9 mouse cellular contexts compared by ENCODE assay signal in the genomic region with DNA sequence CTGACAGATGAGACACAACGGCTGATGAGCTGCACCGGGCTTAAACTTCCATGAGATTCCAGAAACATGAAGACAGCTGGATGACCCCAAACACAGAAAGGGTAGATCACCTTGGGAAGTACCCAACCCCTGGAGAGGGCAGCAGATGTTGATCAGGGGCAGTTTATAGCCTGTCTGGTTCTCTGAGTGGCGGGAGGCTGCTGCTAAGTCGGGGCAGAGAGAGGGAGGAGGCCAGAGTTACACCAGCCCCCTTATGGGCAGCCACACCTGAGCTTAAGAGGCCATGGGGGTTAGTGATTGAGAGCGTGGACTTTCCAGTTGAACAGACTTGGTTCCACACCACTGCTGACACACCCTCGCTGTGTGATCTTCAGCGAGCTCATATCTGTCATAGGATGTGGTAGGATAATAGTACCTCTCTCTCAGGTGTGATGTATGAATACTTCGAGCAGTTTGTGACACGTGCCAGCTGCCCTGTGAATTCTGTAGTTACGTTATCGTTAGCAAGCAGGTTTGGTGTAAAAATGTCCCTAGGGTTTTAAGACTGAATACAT. TPM values are rescaled to one million over a fixed set of nuclear protein-coding genes. Genes with fewer than 3 reads are reported as not detected.
A peak's percentile ranks its signal among the peaks of the same experiment; 100 is the strongest.
DNase-seq lines count a peak whose midpoint lies in the region; ATAC-seq lines count a peak whose summit lies in the region.
"Had no signal": no experiment of that assay in that cellular context is flagged by ENCODE, and none has a peak within 500 bp of the region (broad histone marks: within the 10 kb centered on the region; RNA-seq: fewer than 3 reads in every experiment).

No protein-coding gene starts in this region.

- peaks cover 18% of the 10 kb centered on the region for H3K27me3 ChIP-seq in megakaryocyte, embryonic 14.5 days (replicated peaks)
- peaks cover 4% of the 10 kb centered on the region for H3K27me3 ChIP-seq in liver, embryonic 12.5 days (replicated peaks)
- H3K27me3 ChIP-seq in stomach, embryonic 16.5 days (ENCODE audit: control insufficient read depth, insufficient read depth, low read length), result no peaks in the 10 kb centered on the region

- peaks cover 73% of the 10 kb centered on the region for H3K4me1 ChIP-seq in megakaryocyte, embryonic 14.5 days
- H3K4me1 ChIP-seq in liver, embryonic 12.5 days, result peaks cover 30% of the 10 kb centered on the region
- peaks cover 10% of the 10 kb centered on the region; the same call in 1 of the 2 replicates for H3K4me1 ChIP-seq in stomach, embryonic 16.5 days (ENCODE audit: control insufficient read depth, insufficient read depth, low read length)

- peak overlapping the region; percentile 82 for H3K9ac ChIP-seq in liver, embryonic 12.5 days
- H3K9ac ChIP-seq in stomach, embryonic 16.5 days (ENCODE audit: low read length), result peak overlapping the region; percentile 80

- H3K27ac ChIP-seq in liver, embryonic 12.5 days, result no peak overlapping the region; the same call in 1 of the 2 replicates
- peak overlapping the region; percentile 62; the same call in 1 of the 2 replicates for H3K27ac ChIP-seq in stomach, embryonic 16.5 days (ENCODE audit: low read length)

- no peaks in the 10 kb centered on the region for H3K9me3 ChIP-seq in megakaryocyte, embryonic 14.5 days
- H3K9me3 ChIP-seq in liver, embryonic 12.5 days (replicated peaks), result no peaks in the 10 kb centered on the region
- H3K9me3 ChIP-seq in stomach, embryonic 16.5 days (replicated peaks; ENCODE audit: control insufficient read depth, low read length), result no peaks in the 10 kb centered on the region

- 63% methylated on average over 11 of the region's 11 CpGs for WGBS in liver, embryonic 12.5 days (ENCODE audit: insufficient replicate concordance)
- 53% methylated on average over 11 of the region's 11 CpGs for WGBS in stomach, embryonic 16.5 days

- ATAC-seq in megakaryocyte, adult 5-6 weeks (ENCODE audit: poor library complexity, severe bottlenecking), result no peak
- no peak for ATAC-seq in liver, embryonic 12.5 days
- ATAC-seq in stomach, embryonic 16.5 days (ENCODE audit: insufficient read depth, low FRiP score), result no peak

- DNase-seq in cerebellum, adult 9-11 months, result peak; percentile 59
- DNase-seq in cerebellum, postnatal 4 days (ENCODE audit: low spot score in 2 of 2), result no peak
- DNase-seq in c-Kit-positive CD71-positive TER-119-positive erythroid progenitor cells, embryonic 14.5 days (ENCODE audit: low spot score), result no peak
- no peak for DNase-seq in thymus, postnatal 10 days (ENCODE audit: low spot score in 2 of 2)
- DNase-seq: retina, postnatal 1 day had no signal

- H3K4me3 ChIP-seq in megakaryocyte, embryonic 14.5 days (replicated peaks), result peak overlapping the region; percentile 96
- peak overlapping the region; percentile 85 for H3K4me3 ChIP-seq in liver, embryonic 12.5 days
- peak overlapping the region; percentile 78 for H3K4me3 ChIP-seq in stomach, embryonic 16.5 days (replicated peaks; ENCODE audit: low read length)

- peak overlapping the region; percentile 99 for H3K4me2 ChIP-seq in liver, embryonic 12.5 days
- H3K4me2 ChIP-seq in stomach, embryonic 16.5 days (ENCODE audit: low read depth, low read length), result peak overlapping the region; percentile 87

- H3K36me3 ChIP-seq in megakaryocyte, embryonic 14.5 days (replicated peaks; ENCODE audit: low read length), result peaks cover 7% of the 10 kb centered on the region
- no peaks in the 10 kb centered on the region for H3K36me3 ChIP-seq in liver, embryonic 12.5 days
- H3K36me3 ChIP-seq in stomach, embryonic 16.5 days (ENCODE audit: control insufficient read depth, insufficient read depth, low read length), result no peaks in the 10 kb centered on the region

RNA-seq across cellular contexts. Expression of gene Ppp1r13b, which starts 1.2 kb away (rescaled TPM):
- 15.6 and 22.6 TPM in 2 replicates for polyA plus RNA-seq in megakaryocyte, embryonic 14.5 days (2012; ENCODE audit: insufficient read depth, low replicate concordance)
- 3.8 and 6.9 TPM in 2 replicates for total RNA-seq in megakaryocyte, adult 5-6 weeks (2015)
- total RNA-seq in megakaryocyte, adult 5-6 weeks (2017), result 2.8 and 3.3 TPM in 2 replicates
- polyA plus RNA-seq in liver, embryonic 12.5 days (2016; fragmentation: Nextera tagmentation; extraction: Ambion mirVana), result 7.3 and 8.1 TPM in 2 replicates
- polyA plus RNA-seq in stomach, embryonic 16.5 days (2015; fragmentation: Nextera tagmentation; extraction: Ambion mirVana), result 8.3 and 10.6 TPM in 2 replicates

RNA-seq across cellular contexts. Expression of gene Atp5mpl, which starts 57.7 kb away (rescaled TPM):
- polyA plus RNA-seq in megakaryocyte, embryonic 14.5 days (2012; ENCODE audit: insufficient read depth, low replicate concordance), result 15.5 TPM in 1 of 2 replicates, not detected in the other
- total RNA-seq in megakaryocyte, adult 5-6 weeks (2015), result 371 and 395 TPM in 2 replicates
- total RNA-seq in megakaryocyte, adult 5-6 weeks (2017), result 580 and 630 TPM in 2 replicates
- 593 and 604 TPM in 2 replicates for polyA plus RNA-seq in liver, embryonic 12.5 days (2016; fragmentation: Nextera tagmentation; extraction: Ambion mirVana)
- polyA plus RNA-seq in stomach, embryonic 16.5 days (2015; fragmentation: Nextera tagmentation; extraction: Ambion mirVana), result 648 and 711 TPM in 2 replicates

Comparison
In these comparisons a context has a peak if more than half of its experiments do, and no peak if none do; other contexts are left out.
1. RNA of gene Atp5mpl, which starts 57.7 kb away (polyA plus RNA-seq): 648 to 711 TPM in stomach, embryonic 16.5 days and 593 to 604 TPM in liver, embryonic 12.5 days; 15.5 TPM in megakaryocyte, embryonic 14.5 days; every median in the first group is over 10 times any median in the second.
2. Peak in every context shown above with its lines, with median percentiles within 50 percentile points of each other: H3K4me3 ChIP-seq.